Mouse (Mus musculus) liver, embryonic 14.5 days (tissue): ENCODE data around the gene Lyl1. TPM values are rescaled to one million over a fixed set of nuclear protein-coding genes. Genes with fewer than 3 reads are reported as not detected.

ENCODE experiments used
- ATAC-seq: fragments of 200-750 bp; cut with Nextera tagmentation; 2 replicates; pipeline ENCODE4 v1.8.0; 2017; ENCODE audit warnings: moderate number of reproducible peaks, mild to moderate bottlenecking, moderate library complexity; ENCODE audit not compliant: insufficient read depth
- DNase-seq, 3 experiments: peaks; one replicate each; pipeline ENCODE4 v3.0.0-alpha.2; 2012 to 2013; ENCODE audit warnings: low read depth in 3 of 3, low spot score in 3 of 3
- H3K27ac ChIP-seq: fragments of 300-500 bp; sonication (generic); 2 replicates; pipeline ENCODE4 v1.5.1; 2014; ENCODE audit warnings: moderate library complexity, mild to moderate bottlenecking, control low read depth, inconsistent platforms
- H3K27me3 ChIP-seq: fragments of 300-500 bp; sonication (generic); 2 replicates; pipeline ENCODE4 v1.6.1; 2014; ENCODE audit warnings: mild to moderate bottlenecking, low read length, moderate library complexity; ENCODE audit not compliant: control insufficient read depth, insufficient read depth
- H3K36me3 ChIP-seq: fragments of 300-500 bp; sonication (generic); replicated peaks from 2 replicates; pipeline ENCODE4 v1.6.1; 2014; ENCODE audit warnings: low read depth; ENCODE audit not compliant: control insufficient read depth, insufficient read depth
- H3K4me1 ChIP-seq, 2 experiments: fragments of 200-500 bp in 1 of 2; fragments of 300-500 bp in 1 of 2; sonication (generic) in 1 of 2; replicated peaks; 2 replicates each; pipeline ENCODE4 v1.6.1; 2012 to 2014; ENCODE audit warnings: antibody characterized with exemption in 1 of 2, inconsistent platforms in 1 of 2, low read length in 1 of 2; ENCODE audit not compliant: control insufficient read depth in 2 of 2, insufficient read depth in 2 of 2
- H3K4me2 ChIP-seq: fragments of 300-500 bp; sonication (generic); 2 replicates; pipeline ENCODE4 v1.6.1; 2014; ENCODE audit warnings: low read depth, mild to moderate bottlenecking, control low read depth, moderate library complexity
- H3K4me3 ChIP-seq, 2 experiments: fragments of 200-500 bp in 1 of 2; fragments of 300-500 bp in 1 of 2; sonication (generic) in 1 of 2; 2 replicates each; pipeline ENCODE4 v1.5.1; 2012 to 2014; ENCODE audit warnings: low read depth in 2 of 2, low read length in 2 of 2, mild to moderate bottlenecking in 2 of 2, control low read depth in 1 of 2, inconsistent platforms in 1 of 2, moderate library complexity in 1 of 2; ENCODE audit not compliant: insufficient read depth in 1 of 2
- H3K9ac ChIP-seq: fragments of 300-500 bp; sonication (generic); replicated peaks from 2 replicates; pipeline ENCODE4 v1.6.1; 2014; ENCODE audit warnings: mild to moderate bottlenecking, control low read depth, moderate library complexity
- H3K9me3 ChIP-seq: fragments of 300-500 bp; sonication (generic); 2 replicates; pipeline ENCODE4 v1.6.1; 2016; ENCODE audit warnings: low read length, mixed read lengths; ENCODE audit not compliant: control insufficient read depth
- CTCF ChIP-seq: IDR thresholded peaks from 2 replicates; pipeline ENCODE4 v1.5.1; 2016; ENCODE audit warnings: antibody characterized with exemption, low read depth, control low read depth
- EP300 ChIP-seq: IDR thresholded peaks from 2 replicates; pipeline ENCODE4 v1.6.1; 2016; ENCODE audit warnings: antibody characterized with exemption, low read depth
- WGBS: fragments of 180-500 bp; shearing (Covaris S2); extraction: QIAGEN DNeasy Blood & Tissue Kit; methylation state at CpG from one replicate; pipeline ENCODE4 v1.1.7; 2014; ENCODE audit not compliant: insufficient replicate concordance; 5-methylcytosine and 5-hydroxymethylcytosine counted together
- polyA plus RNA-seq, 2 experiments: library from polyadenylated mRNA; depleted of rRNA in 1 of 2; stranded (reverse) in 1 of 2; unstranded in 1 of 2; fragments of >200 nt; fragmentation: Nextera tagmentation in 1 of 2; extraction: Ambion mirVana in 1 of 2; gene quantifications; 2 replicates each; pipeline versions ENCODE4 v1.2.1 to v1.2.3; 2012 to 2014

Gene Lyl1
- polyA plus RNA-seq, 2 experiments = 45.4 to 55.6 TPM

DNA sequence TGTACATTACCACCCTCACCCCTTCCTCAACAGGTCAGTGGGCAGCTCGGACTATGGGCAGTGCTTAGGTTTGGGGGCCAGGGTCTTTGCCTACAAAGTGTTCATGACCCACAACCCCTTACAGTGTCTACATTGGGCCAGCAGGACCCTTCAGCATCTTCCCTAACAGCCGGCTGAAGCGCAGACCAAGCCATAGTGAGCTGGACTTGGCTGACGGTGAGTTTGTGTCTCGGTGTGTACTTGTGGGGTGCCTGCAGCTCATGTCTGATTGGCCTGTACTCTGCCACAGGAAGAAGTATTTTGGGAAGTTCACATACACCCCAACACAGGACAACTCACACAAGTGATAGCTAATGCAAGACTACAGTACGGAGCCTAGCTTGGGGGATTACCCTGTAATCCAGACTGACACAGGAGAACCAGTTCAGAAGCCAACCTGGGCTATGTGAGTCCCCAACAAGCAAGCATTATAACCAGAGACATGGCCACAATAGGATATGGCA is 1.8 kb downstream of the Lyl1 start:
- 12% methylated on average over 6 of the region's 6 CpGs for WGBS
- no peak for ATAC-seq
- no peaks in the 10 kb centered on the region for H3K9me3 ChIP-seq
- peaks cover 38 to 50% of the 10 kb centered on the region in 2 experiments for H3K4me1 ChIP-seq
- peak overlapping the region; percentile 90 for H3K4me2 ChIP-seq
- peak overlapping the region; percentile 88 to 98 for H3K4me3 ChIP-seq
- peaks cover 11% of the 10 kb centered on the region for H3K27me3 ChIP-seq
- H3K9ac ChIP-seq = peak overlapping the region; percentile 100
- peaks cover 26% of the 10 kb centered on the region for H3K36me3 ChIP-seq
- peak; percentile 5; the same call in 1 of the 2 replicates for TF ChIP-seq CTCF
- TF ChIP-seq EP300 = no peak
- peak overlapping the region; percentile 98 for H3K27ac ChIP-seq
- DNase-seq = no peak

DNA sequence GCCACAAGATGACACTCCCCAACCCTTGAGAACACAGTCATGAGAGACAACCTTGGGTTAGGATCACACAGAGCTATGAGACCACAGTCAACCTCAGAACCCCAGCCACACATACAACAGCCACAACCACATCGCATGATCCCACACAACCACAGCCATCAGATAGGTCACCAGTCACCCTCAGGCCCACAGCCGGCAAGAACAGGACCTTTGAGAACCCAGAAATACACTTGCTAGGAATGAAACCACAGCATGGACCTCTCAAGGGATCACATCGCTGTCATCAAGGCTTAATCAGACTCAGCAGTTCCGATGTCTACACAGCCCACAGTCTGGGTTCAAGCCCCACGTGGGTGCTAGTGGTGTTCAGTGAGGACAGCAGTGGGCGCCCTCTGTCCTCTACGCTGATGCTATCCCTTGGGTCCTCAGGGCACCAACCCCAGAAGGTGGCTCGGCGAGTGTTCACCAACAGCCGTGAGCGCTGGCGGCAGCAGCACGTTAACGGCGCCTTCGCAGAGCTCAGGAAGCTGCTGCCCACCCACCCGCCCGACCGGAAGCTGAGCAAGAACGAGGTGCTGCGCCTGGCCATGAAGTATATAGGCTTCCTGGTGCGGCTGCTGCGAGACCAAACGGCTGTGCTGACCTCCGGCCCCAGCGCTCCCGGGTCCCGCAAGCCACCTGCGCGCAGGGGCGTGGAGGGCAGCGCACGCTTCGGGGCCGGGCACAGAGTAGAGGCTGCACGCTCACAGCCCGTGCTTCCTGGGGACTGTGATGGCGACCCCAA is 2.4 kb downstream of the Lyl1 start:
- peaks cover 42 to 51% of the 10 kb centered on the region in 2 experiments for H3K4me1 ChIP-seq
- TF ChIP-seq EP300 (no peak), CTCF (peak; percentile 50; the same call in 1 of the 2 replicates)

DNA sequence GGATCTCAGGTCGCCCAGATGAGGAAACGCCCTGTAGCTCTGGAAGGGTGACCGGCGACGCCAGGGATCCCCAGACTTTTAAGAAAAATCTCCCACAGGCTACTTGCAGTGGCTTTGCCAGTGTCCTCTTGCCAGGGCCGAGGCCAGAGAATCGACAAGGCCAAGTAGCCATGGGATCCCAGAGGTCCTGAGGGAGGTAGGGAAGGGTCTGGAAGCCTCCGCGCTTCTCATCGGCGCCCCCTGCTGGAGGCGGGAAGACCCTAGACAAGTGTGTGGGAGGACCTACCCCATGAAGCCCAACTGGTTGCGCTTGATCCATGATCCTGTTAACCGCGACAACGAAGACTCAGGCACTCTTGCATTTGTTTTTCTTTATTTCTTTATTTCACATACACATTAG is 3.1 kb downstream of the Lyl1 start:
- Histone ChIP-seq H3K4me3 (peak overlapping the region; percentile 88 to 98), H3K4me1 (peaks cover 42 to 52% of the 10 kb centered on the region in 2 experiments), H3K9ac (peak overlapping the region; percentile 100), H3K27me3 (peaks cover 11% of the 10 kb centered on the region), H3K36me3 (peaks cover 24% of the 10 kb centered on the region), H3K9me3 (no peaks in the 10 kb centered on the region), H3K27ac (peak overlapping the region; percentile 98), H3K4me2 (peak overlapping the region; percentile 90)
- ATAC-seq (peak; percentile 27; the same call in 1 of the 2 replicates), DNase-seq (peak; percentile 74 to 79 (median 74))
- peak; percentile 99 for TF ChIP-seq CTCF
- TF ChIP-seq EP300 = no peak
- WGBS = under 1% methylated on average over 16 of the region's 16 CpGs

More for the DNA sequence above, 2.4 kb downstream of the Lyl1 start:
- peaks cover 25% of the 10 kb centered on the region for H3K36me3 ChIP-seq
- peak overlapping the region; percentile 88 to 98 for H3K4me3 ChIP-seq
- WGBS = 2% methylated on average over 38 of the region's 38 CpGs
- H3K4me2 ChIP-seq = peak overlapping the region; percentile 90
- H3K27ac ChIP-seq = peak overlapping the region; percentile 98
- peaks cover 11% of the 10 kb centered on the region for H3K27me3 ChIP-seq
- H3K9me3 ChIP-seq = no peaks in the 10 kb centered on the region
- no peak for DNase-seq
- peak overlapping the region; percentile 100 for H3K9ac ChIP-seq
- no peak for ATAC-seq

DNA sequence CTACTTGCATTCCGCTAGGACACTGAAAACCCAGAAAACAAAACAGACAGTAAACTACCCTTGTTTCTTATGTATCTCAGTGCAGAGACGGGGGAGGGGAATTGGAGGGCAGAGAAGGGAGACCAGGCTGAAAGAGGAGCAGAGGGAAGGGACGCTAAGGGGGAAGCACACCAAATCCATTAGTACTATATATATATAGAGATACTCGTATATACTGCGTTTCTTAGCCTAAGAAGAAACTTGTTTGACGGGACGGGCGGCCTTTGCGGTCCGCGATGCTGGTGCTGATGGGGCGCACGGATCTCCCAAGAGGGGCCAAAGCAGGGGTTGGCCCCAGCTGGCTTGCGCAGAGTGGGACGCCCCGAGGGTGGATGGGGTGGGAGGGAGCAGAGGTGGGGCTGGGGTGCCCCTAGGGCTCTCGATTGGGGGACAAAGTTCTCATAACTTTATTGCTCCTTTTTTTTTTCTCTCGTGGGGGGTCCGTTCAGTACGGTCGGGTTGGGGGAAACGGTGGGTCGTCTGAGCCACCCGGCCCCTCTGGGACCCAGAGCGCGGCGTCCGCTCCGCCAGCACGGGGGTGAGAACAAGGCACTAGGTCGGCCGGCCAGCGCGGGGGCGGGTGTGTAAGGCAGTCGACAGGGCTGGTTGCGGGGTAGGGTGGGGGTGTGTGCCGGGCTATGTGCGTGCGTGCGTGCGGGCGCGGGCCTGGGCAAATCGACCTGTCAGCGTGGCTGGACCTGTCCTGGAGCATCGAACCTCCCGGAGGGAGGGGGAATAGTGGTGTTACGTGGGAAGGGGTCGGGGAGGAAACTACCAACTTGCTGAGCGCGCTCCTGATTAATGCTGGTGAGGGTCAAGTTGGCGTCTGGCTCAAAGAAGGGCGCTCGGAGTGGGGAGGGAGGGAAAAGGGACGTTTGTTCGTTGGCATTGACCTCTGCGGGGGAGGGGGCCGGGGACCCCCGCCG is 3.9 kb downstream of the Lyl1 start:
- no peak; the same call in 1 of the 2 replicates for TF ChIP-seq EP300
- TF ChIP-seq CTCF = no peak
- Histone ChIP-seq H3K4me1 (peaks cover 35 to 45% of the 10 kb centered on the region in 2 experiments), H3K9me3 (no peaks in the 10 kb centered on the region), H3K36me3 (peaks cover 22% of the 10 kb centered on the region), H3K9ac (peak overlapping the region; percentile 100), H3K27me3 (peaks cover 11% of the 10 kb centered on the region), H3K27ac (peak overlapping the region; percentile 98), H3K4me3 (peak overlapping the region; percentile 88 to 98), H3K4me2 (peak overlapping the region; percentile 90)
- WGBS = 1% methylated on average over 61 of the region's 61 CpGs
- DNase-seq = no peak
- ATAC-seq = peak; percentile 3; the same call in 1 of the 2 replicates
